Mouse (Mus musculus) kidney, postnatal 14 days (tissue): ENCODE data around the gene Manf.

Experiments
- DNase-seq: peaks from one replicate; pipeline ENCODE4 v3.0.0; 2022; ENCODE audit warnings: mixed read lengths

Gene Manf

GRCm38 (mm10) chr9:106884306-106884705 is 7.5 kb downstream of the Manf start:
- no peak for DNase-seq

DNA sequence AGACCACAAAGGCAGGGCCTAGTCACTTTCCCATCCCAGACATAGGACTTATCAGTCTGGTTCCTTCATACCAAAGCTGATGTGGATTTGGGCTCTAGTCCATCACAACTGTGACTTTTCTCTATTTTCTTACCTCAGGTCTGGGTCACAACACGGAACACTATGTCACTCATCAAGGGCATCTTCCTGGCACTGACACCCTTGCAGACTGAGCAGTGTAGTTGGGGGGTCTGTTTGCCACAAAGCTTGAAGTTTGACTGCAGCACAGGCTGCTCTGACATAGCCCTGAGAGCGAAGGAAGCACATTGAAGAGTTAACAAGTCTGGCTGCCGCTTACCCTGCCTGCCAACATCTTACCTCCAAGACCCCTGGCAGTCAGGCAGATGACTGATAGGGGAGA is 8.7 kb downstream of the Manf start:
- no peak for DNase-seq

DNA sequence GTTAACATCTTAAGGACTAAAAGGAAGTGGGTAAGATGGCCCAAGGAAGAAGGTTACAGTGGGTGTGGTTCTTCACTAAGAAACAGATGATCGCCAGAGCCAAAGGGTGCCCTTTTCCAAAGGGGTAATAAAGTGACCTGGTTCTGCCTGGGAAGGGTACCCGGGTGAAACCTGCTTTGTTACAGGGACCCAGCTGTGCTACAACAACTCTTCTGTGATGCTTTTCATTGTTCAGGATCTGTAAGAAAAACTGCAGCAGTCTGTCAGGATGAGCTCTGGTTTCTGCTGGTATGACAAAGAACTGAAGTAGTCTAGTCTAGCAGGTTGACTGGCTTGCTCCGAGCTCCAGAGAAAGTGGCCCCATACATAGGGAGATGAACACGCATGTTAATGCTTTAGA is 9.6 kb downstream of the Manf start:
- DNase-seq, result no peak

DNA sequence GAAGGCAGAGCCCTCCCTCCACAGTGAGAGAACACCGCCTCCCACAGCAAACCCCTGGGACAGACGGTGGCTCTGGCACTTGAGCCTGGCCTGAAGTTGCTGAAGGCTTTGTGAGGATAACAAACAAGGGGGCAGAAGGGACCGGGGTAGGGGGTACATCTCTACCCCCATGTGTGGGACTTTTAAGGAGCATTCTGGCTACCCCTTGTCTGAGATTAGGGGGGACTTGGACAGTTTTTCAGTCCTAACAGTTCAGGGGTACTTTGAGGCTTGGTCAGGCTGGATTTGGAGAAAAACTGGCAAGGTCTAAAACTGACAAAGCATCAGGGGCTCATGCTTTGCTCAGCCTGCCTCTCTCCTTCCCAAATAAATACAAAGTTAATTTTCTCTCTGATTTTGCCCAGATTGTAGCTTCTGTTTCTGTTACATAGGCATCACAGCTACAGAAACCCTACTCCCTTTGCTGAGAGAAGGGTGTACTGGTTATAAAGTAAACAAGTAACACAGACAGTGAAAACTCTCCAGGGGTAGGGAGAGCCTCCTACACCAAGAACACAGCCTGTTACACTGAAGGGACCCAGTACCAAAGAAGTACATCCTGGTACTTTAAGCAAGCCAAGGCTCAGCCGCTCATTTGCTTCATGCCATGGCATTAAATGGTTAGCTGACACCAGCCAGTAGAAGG is 10.6 kb downstream of the Manf start:
- DNase-seq, result no peak

DNA sequence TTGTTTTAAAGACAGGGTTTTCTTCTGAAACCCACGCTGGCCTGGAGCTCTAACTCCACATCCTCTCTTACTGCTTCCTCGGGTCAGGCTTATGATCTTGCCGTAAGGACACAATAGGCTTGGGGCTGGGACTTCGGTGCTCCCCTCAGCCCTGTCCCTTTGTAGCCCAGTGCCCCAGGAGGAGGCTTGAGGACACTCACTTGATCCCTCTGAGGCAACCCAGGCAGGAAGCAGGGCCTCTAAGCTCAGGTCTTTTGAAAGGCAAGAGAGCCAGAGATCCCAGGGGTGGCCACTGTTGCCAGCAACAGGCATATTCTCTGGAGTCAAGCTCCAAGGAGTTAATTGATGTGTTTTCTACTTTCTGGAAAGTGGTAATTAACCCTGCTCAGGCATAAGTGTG is 12.3 kb downstream of the Manf start:
- no peak for DNase-seq

GRCm38 (mm10) chr9:106876666-106877065 is 15.1 kb downstream of the Manf start:
- DNase-seq, result no peak

DNA sequence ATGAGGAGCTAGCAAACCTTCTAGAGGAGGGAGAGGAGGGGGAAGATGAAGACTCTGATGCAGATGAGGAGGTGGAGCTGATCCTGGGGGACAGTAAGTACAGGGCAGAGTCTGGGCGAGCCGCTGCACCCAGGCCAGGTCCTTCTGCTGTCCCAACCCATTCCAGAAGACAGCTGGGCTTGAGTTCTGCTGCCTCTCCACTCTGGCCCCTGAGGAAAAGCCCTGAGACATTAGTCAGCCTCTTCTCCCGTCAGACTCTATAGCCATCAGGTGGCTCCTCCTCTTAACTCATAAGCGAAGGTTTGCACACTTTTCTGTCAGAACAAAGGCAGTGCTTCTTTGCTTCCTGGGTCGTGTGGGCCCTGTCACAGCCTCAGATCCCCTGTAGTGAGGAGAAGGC is 17.6 kb downstream of the Manf start:
- no peak for DNase-seq

- DNase-seq, result no peak
Measured at GRCm38 (mm10) chr9:106858036-106858435, 33.7 kb downstream of the Manf start.

GRCm38 (mm10) chr9:106856664-106857063 is 35.1 kb downstream of the Manf start:
- DNase-seq, result no peak

GRCm38 (mm10) chr9:106842800-106843199 is 49.0 kb downstream of the Manf start:
- no peak for DNase-seq

GRCm38 (mm10) chr9:106840569-106840968 is 51.2 kb downstream of the Manf start:
- DNase-seq, result no peak

DNA sequence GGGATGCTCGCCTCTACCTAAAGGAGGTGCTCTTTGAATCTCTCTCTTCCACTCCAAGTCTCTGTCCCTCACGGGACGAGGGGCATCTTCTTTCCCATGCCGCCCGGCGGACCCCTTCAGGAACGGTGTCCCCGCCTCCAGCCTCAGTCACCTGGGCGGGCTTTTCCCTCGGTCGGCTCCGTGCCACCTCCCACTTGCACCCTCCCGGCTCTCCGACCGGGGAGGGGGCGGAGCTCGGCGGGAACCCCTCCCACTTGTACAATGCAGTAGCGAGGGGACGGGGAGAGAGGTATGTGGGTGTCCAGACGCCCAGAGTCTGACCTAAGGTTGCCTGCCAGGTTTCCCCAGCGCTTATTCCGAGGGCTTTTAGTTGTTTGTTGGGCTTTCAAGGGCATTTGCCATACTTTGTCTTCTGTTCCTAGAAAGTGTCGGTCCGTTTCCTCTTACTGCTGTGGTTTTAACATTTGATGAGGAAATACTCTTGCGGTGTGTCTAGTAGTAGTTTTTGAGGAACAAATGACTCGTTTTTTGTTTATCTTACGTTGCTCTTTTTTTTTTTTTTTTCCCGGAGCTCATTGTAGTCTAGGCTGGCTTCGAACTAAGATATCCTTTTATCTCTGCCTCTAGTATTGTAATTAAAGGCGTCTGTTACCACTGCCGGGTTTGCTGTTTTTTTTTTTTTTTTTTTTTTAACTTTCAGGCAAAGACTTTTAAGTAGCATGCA is 69.2 kb downstream of the Manf start:
- DNase-seq, result peak; percentile 94

DNA sequence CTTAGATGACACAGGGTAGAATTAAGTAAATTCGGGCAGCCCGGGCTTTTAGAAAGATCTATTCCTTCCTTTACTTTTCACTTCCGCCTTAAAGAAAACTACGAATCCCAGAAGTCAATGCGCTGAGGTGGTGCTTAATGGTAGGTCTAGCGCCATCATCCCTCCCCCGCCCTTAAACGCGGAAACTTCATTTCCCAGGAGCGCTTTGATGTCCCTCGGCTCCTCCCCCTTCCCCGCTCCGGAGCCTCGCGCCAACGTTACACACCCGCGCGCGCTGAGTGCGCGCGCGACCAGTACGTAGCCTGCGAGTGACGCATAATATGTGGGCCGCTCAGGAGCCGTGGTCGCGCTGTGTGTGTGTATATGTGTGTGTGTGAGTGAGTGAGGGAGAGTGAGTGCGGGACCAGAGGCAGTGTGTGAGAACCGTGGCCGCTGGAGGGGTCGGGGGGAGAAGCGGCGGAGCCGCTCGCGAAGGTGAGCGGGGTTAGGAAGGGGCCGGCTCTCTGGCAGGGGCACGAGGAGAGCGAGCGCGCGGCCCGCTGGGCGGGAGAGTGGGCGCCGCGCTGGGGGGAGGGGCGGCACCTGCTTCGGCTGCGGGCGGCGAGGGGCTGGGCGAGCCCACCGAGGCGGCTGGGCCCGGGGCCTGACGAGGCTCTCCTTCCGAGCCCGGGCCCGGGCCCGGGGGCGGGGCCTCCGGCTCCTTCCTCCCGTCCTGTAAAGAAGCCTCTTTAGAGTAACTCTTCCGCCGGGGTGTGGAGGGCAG is 70.0 kb downstream of the Manf start, which contains the start of gene Dcaf1:
TSS of gene Dcaf1 (plus strand) at position 257 of the 763 bp plus-strand sequence.
- DNase-seq, result peak; percentile 97

DNA sequence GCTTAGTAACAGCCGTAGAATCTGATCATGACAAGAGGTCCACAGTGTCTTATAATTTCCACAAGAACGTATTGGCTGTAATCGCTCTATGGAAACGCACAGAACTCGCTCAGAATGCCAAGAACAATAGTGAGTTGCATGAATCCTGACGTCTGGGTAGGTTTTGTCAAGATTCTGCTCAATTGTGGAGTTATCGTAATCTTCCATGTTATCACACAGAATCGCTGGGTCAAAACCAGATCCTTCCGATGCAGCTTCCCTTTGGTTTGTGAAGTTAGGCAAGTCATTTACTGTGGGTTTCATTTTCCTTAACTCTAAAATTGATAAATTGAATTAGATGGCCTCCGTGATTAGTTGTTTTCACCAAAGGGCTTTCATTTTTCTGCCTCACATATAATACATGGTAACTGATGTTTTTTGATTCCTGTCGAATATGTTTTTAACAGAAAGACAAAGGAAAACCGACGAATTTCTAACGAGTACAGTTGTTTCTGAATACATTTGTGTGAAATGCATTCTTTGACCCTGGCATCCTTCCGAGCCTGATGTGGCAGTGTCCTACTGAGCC is 70.6 kb downstream of the Manf start:
- no peak for DNase-seq

DNA sequence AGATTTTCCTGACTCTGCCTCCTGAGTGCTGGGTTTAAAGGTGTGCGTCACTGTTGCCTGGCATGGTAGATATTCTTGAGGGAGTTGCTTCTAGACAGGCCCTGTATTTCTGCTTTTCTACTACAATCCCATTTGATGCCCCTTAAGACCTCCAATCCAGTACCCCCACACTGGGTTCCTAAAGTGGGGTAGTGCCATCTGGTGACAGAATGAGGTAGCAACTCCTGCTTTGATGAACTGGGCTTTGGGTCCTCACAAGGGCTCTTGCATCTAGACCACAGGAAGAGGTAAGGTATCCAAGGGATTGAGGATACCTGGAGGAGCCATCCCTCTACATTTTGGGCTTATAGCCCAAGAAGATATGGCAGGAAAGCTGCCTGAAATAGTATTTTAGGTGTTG is 72.6 kb downstream of the Manf start:
- DNase-seq, result peak; percentile 16

DNA sequence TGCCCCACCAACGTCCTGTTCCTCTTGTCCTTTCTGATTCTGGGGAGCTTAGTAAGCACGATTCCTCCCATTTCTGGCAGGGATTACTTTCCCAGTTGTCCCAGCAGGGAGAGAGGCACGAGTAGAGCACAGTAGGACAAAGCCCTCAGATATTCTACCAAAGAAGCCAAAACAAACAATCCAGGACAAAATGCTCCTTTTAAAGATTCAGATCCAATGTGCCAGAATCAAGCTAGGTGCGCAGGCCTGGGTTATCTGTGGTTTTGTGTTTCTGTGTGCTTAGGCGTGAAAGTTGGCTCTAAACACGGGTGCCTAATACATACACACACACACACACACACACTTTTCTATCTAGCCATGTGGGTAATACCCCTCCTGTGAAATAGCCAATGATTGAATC is 73.6 kb downstream of the Manf start:
- DNase-seq, result no peak

GRCm38 (mm10) chr9:106806503-106806902 is 85.3 kb downstream of the Manf start:
- no peak for DNase-seq

DNA sequence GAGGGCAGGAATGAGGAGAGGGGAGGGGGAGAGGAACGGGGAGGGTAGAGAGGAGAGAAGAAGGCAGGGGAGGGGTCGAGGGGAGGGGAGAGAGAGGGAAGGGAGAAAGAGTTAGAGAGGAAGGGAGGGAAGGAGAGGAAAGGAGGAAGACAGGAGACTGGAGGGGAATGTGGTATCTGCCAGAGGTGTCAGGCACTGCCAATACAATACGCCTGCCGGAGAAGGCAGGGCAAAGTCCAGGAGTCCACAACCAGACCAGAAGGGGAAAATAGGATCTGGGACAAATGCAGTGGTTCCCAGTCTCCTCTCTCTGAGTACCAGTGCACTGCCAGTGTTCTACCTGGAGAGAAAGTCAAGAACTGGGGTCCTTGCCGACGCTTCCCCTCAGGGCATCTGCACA is 100.9 kb downstream of the Manf start:
- DNase-seq, result peak; percentile 34

- DNase-seq, result no peak
Measured at GRCm38 (mm10) chr9:106789363-106789762, 102.4 kb downstream of the Manf start.

GRCm38 (mm10) chr9:106788812-106789321 is 102.9 kb downstream of the Manf start, which contains the start of gene Rad54l2:
Rad54l2 (minus strand) TSS chr9:106789194.
- DNase-seq, result peak; percentile 91
